Mouse (Mus musculus): ENCODE results near the gene Arid1b.

Gene Arid1b

GRCm38 (mm10) chr17:5322594-5322993, 328.5 kb downstream of the Arid1b start:
- DNase-seq (ENCODE audit: low read depth): no peak

- DNase-seq (ENCODE audit: low read depth): no peak
Measured at GRCm38 (mm10) chr17:5323746-5324145, 329.6 kb downstream of the Arid1b start.

GRCm38 (mm10) chr17:5324236-5324876, 330.2 kb downstream of the Arid1b start:
- no peak for DNase-seq (ENCODE audit: low read depth)

- no peak for DNase-seq (ENCODE audit: low read depth)
Measured at GRCm38 (mm10) chr17:5326689-5327088, 332.6 kb downstream of the Arid1b start.

GRCm38 (mm10) chr17:5327480-5328180, 333.5 kb downstream of the Arid1b start:
- DNase-seq (ENCODE audit: low read depth): peak; percentile 48

GRCm38 (mm10) chr17:5329478-5329877, 335.3 kb downstream of the Arid1b start:
- no peak for DNase-seq (ENCODE audit: low read depth)

GRCm38 (mm10) chr17:5330063-5330462, 335.9 kb downstream of the Arid1b start:
- no peak for DNase-seq (ENCODE audit: low read depth)

GRCm38 (mm10) chr17:5330644-5331043, 336.5 kb downstream of the Arid1b start:
- DNase-seq (ENCODE audit: low read depth): no peak

- DNase-seq (ENCODE audit: low read depth): no peak
Measured at GRCm38 (mm10) chr17:5331387-5331786, 337.3 kb downstream of the Arid1b start.

GRCm38 (mm10) chr17:5334567-5334966, 340.4 kb downstream of the Arid1b start:
- DNase-seq (ENCODE audit: low read depth): no peak

GRCm38 (mm10) chr17:5344426-5344825, 350.3 kb downstream of the Arid1b start:
- DNase-seq (ENCODE audit: low read depth): no peak

GRCm38 (mm10) chr17:5345810-5346209, 351.7 kb downstream of the Arid1b start:
- DNase-seq (ENCODE audit: low read depth): no peak

GRCm38 (mm10) chr17:5352901-5353300, 358.8 kb downstream of the Arid1b start:
- DNase-seq (ENCODE audit: low read depth): no peak

- DNase-seq (ENCODE audit: low read depth): no peak
Measured at GRCm38 (mm10) chr17:5360759-5361158, 366.6 kb downstream of the Arid1b start.

- no peak for DNase-seq (ENCODE audit: low read depth)
Measured at GRCm38 (mm10) chr17:5365992-5366398, 371.9 kb downstream of the Arid1b start.

GRCm38 (mm10) chr17:5371032-5371431, 376.9 kb downstream of the Arid1b start:
- DNase-seq (ENCODE audit: low read depth): no peak

GRCm38 (mm10) chr17:5371521-5371920, 377.4 kb downstream of the Arid1b start:
- no peak for DNase-seq (ENCODE audit: low read depth)

- DNase-seq (ENCODE audit: low read depth): no peak
Measured at GRCm38 (mm10) chr17:5372951-5373350, 378.8 kb downstream of the Arid1b start.

GRCm38 (mm10) chr17:5377151-5377929, 383.2 kb downstream of the Arid1b start:
- no peak for DNase-seq (ENCODE audit: low read depth)

GRCm38 (mm10) chr17:5377930-5378310, 383.8 kb downstream of the Arid1b start:
- DNase-seq (ENCODE audit: low read depth): peak; percentile 44

- DNase-seq (ENCODE audit: low read depth): no peak
Measured at GRCm38 (mm10) chr17:5385694-5386093, 391.6 kb downstream of the Arid1b start.

- no peak for DNase-seq (ENCODE audit: low read depth)
Measured at GRCm38 (mm10) chr17:5386885-5387545, 392.9 kb downstream of the Arid1b start.
